Mouse (Mus musculus): Measurements from ENCODE around the gene Ttc39b. TPM values are rescaled to one million over a fixed set of nuclear protein-coding genes. Genes with fewer than 3 reads are reported as not detected.

Ttc39b gene
- 16.7 and 19.6 TPM in 2 replicates for total RNA-seq (2021)
- long read RNA-seq, full-length matches to known transcripts = 7 of 8 reads
- long read RNA-seq, partial matches to known transcripts = 0 of 8 reads
- long read RNA-seq, other reads (novel, unspliced or antisense) = 1 of 8 reads

DNA sequence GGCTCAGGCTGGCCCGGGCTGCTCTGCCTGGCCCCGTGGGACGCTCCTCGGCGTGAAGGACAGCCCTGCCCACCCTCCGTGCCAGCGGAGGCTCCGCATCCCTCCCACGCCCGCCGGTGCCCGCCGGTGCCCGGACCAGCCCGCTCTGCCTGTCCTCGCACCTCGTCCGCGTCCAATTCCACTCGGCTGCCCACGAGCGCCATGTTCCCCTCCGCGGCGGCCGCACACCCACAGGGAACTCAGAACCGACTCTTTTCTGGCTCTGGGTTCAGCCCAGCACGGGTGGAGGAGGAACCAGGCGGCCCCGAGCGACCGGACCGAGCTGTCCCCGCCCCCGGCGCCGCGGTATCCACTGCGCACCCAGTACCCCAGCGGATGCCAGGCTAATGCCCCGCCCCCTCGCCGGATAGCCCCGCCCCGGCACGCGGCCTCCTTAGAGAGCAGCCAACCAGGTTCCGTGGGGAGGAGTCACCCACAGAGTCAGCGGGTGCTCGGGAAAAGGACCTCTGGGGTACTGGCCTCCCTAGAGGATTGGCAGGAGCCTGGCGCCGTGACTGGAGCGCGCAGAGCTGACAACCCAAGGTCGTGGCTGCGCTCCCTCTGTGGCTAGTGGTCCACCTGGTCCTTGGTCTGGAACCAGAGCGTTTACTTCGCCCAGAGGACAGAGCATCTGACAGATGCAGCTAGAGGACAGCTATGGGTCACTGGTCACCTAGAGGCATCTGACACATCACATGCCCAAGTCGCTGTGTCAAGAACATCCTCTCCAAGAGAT lies at the start of gene Ttc39b:
Ttc39b (minus strand) TSS at position 346 of the 775 bp plus-strand sequence.
- DNase-seq = peak; percentile 100

DNA sequence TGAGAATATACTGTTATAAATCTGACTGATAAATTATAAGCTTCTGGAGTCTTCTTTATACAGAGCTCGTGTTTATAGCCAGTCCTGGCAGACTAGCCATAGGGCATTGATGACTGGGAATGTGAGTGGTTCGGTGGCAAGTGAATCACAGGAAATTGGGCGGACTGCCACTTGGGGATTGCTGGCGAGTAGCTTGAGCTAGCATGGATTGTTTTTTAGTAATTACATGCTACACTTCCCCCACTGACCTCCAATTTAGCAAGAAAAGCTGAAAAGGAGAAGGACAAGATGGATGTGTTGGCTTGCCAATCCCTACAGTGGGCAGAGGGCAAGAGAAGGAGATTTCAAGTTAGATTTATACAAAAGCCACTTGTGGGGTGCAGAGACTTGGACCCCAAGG lies 49.3 kb upstream of the Ttc39b start:
- DNase-seq = no peak

DNA sequence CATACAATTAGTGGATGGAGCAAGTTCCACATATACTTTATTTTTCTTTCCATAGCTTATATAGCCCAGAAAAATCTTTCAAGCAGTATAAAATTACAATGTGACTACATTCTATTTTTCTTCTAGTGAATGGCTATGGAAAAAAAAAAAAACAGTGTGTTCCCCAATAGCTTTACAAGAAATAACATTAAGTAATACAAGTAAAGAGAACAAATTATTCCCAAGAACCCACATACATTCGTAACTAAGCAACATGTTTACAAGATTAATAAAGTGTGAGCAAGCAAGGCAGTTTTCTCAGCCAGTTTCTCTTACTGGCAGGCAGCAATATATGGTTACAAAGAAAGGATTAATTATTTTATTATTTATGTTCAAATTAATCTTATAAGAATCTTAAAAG lies 33.7 kb upstream of the Ttc39b start:
- DNase-seq = no peak

DNA sequence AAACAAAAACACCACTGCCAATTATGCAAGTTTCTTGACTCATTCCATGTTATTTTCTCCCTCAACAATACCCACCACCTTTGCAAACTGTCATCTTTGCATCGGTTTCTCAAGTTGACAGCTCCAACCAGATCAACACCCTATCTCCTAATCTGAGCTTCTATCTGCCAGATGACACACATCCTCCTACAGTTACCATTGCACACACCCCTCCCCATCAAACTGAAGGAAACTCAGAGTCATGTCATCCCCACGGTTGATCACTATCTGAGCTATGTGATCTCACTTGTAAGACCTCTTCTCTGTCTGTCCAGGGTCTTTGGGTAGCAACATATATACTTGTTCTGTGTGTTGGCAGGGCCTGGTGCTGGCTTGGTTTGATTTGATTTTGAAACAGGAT lies 30.7 kb upstream of the Ttc39b start:
- DNase-seq = no peak

DNA sequence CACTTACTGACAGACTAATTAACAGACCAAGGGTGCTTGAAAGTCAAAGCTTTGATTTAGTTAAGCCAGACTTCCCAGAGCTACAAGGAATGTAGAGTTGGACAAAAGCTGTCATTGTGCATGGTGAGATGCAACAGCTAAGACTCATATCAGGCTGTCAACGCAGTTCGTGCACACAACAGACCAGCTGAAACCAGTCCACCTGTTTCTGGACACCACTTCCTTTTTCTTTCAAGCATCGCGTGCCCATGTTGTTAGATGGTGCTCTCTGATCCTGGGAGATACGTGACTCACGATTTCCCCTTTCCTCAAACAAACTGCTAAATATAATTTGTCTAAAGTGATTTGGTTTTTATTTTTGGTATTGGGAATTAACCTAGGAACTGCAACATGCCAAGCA lies 29.9 kb upstream of the Ttc39b start:
- DNase-seq = no peak

DNA sequence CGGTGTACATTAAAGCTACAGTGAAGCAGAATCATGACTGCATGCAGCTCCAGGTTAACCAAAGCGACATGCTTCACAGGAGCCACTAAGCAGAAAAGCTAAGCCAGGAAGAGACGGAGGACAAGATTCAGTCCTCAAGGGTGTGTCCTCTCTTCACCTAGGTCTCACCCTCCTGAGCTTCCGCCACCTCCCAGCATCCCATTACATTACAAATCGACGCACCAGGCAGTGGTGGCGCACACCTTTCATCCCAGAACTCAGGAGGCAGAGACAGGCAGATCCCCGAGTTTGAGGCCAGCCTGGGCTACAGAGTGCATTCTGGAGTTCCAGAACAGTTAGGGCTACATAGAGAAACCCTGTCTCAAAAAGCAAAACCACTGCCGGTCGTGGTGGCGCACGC lies 29.2 kb upstream of the Ttc39b start:
- no peak for DNase-seq

DNA sequence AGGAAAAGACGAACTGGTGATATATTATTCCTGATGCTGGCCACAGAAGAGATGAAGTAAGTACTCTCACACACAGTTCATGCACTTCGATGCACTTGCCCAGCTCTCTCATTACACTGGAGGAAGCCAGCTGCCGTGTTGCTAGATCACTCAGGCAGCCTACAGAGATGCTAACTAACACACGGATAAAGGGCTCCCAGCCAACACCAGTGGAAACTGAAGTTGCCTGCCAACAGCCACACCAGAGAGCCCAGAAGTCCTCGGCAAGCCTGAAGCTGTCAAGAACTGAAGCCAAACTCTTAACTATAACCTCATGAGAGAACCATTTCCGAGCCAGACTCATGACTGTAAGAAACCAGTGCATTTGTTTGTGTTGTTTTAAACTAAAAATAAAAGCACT lies 26.7 kb upstream of the Ttc39b start:
- peak; percentile 28 for DNase-seq

DNA sequence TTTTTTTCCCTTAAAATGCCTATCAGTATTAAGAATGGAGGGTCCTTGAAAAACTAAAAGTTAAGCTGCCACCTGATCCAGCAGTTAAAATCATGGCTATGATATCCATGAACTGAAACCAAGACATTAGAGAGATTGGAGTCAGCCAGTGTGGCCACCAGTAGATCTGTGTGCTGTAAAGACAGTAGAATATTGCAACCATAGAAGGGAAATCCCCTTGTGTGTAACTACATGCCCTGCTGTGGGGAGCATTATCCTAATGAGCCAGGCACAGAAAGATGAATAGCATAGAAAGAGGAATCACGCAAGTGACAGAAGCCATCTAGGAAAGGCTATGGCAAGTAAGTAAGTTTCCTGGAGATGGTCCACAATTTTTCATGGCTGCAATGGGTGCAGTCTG lies 24.9 kb upstream of the Ttc39b start:
- no peak for DNase-seq

DNA sequence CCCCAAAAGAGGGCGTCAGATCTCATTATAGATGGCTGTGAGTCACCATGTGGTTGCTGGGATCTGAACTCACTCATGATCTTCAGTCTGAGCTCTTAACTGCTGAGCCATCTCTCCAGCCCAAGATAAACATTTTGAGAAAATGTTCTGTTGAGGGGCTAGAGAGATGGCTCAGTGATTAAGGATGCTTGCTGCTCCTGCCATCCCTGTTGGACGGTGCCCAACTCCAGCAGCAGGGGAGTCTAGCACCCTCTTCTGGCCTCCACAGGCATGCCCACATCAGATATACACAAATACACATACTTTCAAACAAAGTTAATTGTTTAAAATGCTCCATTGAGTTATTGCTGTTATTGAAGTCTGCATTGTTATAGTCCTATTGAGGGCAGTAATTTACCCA lies 19.8 kb upstream of the Ttc39b start:
- DNase-seq = peak; percentile 21

DNA sequence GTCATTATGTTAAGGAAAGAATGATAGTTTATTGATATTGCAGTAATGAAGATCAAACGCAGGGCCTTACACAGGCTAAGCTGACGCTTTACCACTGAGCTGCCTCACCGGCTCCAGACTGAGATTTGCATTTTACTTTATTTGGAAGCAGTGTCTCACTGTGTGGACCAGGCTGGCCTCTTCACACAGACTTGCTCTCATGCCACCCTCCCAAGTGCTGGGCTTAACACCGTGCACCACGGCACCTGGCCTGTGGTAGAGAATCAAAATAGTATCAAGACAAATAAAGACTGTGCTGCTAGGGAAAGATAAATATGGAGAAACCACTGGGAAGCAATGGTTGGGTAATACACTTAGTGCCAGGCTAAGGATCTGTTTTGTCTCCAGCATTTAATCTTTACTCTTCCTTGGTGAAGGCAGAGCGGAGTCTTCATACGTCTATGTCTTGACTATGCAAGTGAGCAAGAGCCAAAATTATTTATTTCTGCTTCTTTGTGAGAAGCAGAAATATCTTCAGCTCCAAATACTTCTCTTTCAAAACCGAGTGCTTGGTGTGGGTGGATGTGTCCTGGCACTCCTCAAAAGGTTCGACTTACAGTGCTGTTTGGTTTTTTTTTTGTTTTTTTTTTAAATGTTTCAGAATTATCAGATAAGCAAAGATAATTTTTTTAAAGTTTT lies 19.2 kb upstream of the Ttc39b start:
- no peak for DNase-seq

DNA sequence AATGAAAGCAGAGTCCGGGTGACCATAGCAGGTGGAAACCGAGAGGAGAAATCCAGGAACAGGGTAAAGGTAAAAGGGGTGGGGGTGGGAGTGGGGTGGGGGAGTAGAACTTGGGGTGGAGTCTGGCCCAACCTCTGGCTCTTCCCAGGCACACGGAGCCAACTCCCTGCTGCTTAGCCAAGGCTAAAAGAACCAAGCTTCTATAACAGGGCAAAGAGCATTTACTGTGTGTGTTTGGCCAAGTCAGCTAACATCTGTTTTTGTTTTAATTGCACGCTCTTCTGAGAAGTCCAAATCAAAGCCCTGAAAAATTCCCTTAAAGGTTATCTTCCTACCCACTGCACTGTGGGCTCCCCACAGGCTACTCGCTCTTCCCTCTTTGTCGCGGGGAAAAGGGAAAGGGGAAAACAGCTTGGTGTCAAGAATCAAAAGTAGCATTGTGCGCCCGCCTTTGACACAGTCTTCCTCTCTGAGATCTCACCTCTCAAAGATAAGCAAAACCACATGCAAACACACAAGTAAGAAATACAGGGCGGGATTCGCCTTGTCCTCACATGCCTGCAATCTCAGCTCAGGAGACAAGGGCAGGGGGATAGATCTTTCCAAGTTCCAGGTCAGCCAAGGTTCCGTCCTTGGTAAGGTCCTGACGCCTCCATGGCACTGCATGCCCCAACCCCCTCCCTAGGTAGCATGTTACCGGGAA lies 18.4 kb upstream of the Ttc39b start:
- DNase-seq = no peak

DNA sequence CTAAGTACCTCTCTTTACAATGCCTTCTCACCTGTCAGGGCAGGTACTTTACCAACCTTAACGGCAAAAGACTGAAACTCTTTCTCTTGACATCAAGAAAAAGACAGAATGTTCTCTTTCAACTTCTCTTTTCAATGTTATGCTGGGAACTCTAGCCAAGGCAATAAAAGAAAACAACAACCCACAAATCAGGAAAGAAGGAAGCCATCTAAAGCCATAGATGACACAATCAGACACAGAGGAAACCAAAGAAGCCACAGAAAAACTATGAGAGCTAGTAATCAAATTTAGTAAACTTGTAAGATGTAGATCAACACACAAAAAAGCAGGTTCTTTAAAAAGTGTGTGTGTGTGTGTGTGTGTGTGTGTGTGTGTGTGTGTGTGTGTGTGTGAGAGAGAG lies 15.3 kb upstream of the Ttc39b start:
- DNase-seq = no peak

DNA sequence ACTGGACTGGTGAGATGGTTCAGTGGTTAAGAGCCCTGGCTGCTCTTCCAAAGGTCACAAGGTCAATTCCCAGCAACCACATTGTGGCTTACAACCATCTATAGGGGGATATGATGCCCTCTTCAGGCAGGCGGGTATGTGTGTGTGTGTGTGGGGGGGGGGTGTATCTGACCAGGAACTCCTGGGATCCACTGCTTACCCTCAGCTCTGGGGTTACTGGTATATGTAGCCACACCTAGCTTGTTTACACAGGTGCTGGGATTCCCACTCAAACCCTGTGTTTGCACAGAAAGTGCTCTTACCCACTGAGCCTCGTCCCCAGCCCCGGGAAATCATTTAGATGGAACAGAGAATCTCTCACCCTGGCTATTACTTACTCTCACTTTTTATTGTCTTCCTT lies 13.7 kb upstream of the Ttc39b start:
- no peak for DNase-seq

DNA sequence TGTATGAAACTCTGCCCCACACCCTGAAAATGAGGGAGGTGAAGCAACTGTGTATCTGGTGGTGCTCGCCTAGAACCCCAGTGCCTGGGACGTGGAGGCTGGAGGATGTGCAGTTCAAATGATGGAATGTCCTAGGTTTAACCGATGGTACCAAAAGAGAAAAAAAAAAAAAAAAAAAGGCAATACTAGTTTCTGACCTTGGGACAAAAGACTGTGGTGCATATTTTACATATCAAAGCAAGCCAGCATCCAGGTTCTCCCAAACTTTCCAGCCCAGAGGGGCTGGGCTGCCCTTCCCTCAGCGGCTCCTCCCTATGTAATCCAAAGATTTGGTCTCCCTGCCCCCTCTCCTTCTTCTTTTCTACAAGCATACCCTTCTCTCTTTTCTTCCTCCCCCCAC lies 6.3 kb upstream of the Ttc39b start:
- no peak for DNase-seq

DNA sequence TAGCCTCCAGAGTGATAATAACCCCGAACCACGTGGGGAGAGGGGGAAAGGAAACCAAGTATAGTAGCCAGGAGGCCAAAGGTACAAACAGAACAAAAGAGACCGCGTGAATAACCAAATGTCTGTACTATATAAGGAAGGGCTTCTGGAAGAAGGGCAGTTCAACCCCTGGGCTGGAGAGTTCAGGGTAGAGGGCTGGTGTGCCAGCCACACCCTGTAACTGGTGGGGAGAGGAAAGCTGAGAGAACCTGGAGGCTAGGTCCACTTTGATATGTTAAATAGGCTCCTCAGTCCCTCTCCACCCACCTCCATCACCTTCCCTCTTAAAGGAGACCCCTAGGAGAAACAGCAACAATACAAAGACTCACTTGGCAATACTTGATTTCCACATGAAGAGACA lies 5.6 kb upstream of the Ttc39b start:
- DNase-seq = no peak

DNA sequence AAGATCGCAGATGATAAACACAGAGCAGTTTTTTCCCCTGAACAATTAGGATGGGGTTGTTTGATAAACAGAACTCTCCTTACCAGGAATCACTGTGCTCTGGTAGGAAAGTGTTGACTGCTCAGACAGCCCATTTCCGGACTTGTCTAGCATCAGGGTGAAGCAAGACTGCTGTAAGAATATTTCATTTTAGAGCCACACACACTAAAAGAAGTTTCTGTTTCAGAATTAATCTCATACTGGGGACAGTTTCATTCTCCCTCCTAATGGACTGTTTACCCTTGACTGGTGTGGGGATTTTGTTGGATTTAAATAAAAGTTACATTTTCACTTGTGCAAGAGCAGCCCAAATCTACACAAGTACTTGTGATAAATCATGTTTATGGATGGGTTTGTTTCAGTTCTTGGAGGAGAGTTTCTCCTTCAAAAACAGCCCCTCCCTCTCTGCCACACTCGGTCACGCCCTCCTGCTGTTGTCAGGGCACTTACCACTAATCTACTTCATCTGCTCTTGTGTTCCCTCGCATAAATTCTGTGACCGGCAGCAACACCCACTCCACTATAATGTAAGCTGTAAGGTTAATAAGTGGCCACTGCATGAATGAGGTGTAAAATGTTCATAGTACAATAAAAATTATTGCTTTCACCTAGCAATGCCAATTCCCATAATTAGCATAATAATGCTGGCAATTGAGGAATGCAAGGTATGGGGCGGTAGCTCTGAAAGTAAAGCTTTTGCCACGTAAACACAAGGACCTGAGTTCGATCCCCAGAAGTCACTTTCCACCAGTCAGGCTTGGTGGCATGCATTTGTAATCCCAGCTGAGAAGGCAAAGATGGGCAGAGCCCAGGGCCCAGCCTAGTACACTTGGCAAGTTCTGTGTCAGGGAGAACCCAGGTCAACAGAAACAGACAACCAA lies 4.2 kb upstream of the Ttc39b start:
- no peak for DNase-seq

DNA sequence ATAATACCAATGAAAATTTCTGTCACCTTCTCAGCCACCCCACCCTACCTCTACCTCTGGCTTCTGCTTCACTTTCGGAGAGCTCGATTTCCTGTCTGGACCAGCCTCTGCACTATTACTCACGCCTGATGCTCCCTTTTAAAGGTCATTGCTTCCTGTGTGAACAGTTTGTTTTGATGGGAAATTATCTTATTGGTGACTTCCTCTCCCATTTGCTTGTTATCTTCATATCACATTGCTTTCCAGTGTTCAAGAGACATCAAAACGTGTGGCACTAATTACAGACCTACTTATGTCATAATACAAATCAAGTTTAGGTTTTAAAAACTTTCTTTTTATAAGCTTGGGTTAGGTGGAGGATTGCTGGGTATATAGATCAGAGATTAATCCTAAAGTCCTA lies 3.5 kb upstream of the Ttc39b start:
- DNase-seq = no peak

DNA sequence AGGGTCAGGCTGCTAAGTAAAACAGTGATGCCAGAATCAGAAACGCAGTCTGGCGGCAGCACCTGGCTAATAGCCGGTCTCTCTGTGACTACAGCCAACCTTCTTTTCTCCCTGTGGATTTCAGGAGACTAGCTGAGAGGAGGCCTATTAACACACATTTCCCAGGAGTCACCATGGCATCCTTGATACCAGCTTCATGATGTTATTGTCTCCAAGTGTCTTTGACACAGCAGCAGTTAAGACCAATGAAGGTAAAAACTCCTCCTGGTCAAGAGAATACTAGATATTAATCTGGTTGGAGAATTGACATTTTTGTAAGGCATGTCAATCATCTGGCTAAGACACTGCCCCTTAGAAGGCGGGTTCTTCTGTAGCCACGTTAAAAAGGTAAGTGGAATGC lies 1.3 kb upstream of the Ttc39b start:
- no peak for DNase-seq

DNA sequence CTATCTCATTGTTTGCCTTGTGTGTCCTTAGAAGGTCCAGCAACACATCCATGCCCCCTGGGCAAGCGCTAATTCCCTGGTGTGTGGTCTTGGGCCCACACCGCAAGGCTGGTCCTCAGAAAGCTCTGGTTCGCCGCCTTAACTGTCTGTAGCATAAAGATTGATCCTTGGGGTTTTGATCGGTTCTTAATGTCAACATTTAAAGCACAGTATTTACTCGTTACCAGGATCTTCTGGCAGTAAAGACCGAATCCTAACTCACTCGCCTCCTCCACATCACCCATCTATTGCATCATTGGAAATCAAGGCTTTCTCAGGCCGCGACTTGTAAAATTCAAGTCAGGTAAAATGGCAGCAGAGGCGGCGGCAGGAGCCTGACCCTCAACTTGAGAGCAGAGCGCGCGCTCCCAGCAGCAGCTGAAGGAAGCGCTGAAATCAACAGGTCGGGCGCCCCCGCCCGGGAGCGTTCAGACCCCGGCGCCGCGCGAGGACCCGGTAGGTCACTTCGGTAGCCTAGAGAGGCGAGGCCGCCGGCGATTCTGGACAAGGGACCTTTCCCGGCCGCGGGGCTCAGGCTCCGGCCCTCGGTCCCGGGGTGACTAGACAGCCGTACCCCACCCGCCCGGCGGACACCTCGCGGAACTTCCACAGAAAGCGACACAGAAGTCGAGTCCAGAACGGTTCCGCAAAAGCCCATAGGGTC lies 703 bp downstream of the Ttc39b start:
- peak; percentile 84 for DNase-seq

DNA sequence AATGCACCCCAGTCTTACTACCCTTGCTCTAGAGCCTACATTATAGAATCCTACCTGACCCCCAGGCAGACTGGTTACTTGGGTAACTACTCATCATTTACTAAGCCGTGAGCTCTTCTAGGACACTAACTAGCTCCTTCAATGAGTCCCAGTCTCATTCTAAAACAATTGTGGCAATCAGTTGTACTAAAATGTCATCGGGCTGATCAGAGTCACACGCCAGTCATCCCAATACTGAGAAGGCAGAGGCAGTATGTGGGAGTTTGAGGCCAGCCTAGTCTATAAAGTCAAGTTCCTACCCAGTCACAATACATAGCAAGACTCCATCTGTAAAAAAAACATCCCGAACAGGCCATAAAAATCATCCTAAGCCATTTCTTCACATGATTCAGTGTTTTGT lies 4.3 kb downstream of the Ttc39b start:
- DNase-seq = no peak

DNA sequence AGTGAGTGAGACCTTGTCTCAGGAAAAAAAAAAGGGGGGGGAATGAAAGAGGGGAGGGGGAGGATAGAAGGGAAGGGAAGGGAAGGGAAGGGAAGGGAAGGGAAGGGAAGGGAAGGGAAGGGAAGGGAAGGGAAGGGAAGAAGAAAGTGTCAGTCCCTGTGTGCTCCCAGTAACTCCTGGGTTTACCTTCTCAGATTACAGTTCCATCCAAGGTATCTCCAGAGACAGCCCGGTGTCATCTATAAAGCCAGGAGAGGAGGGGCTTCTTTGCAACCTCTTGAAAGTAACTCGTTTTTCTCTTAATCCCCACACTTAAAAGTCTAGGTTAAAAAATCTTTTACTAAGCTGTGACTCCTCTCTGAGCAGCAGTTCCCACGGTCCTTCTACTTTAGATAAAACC lies 5.3 kb downstream of the Ttc39b start:
- DNase-seq = no peak
